Mouse (Mus musculus): ENCODE measurements around the gene Ptgds. TPM values are rescaled to one million over a fixed set of nuclear protein-coding genes. Genes with fewer than 3 reads are reported as not detected.
A peak's percentile ranks its signal among the peaks of the same experiment; 100 is the strongest.

Gene Ptgds
- total RNA-seq (2021): 100 to 1,000 TPM; 572 to 608 TPM
- long read RNA-seq, transcript Ptgds-201 (7 exons, 901 nt): major isoform, 138 of 210 reads
- long read RNA-seq, transcript Ptgds-203 (7 exons, 775 nt): minor isoform, 26 of 210 reads
- long read RNA-seq, transcript Ptgds-205 (5 exons, 1,327 nt): minor isoform, 11 of 210 reads
- long read RNA-seq, partial matches to known transcripts: 28 of 210 reads
- long read RNA-seq, other reads (novel, unspliced or antisense): 4 of 210 reads

- DNase-seq (ENCODE audit: low spot score in 2 of 2): no peak
Measured at GRCm38 (mm10) chr2:25469969-25470368, at the start of gene Ptgds. Ptgds (minus strand) TSS chr2:25470046.

DNA sequence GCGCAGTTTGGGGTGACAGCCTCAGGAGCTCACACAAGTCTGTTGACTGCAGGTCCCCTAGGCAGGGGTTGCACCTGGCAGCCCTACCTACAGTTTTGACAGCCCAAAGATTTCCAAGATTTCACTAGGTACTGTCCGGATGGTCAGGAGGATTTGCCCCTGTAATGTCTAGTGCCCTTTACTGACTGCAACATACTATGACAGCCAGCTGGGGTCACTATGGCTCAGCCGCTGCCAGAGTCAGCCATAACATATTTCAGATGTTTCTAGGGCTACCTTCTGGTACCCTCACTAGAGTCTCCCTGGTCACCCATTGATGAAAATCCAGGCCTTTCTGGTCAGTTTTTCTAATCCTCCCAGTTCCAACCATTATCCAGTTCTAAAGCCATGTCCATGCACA lies 40.1 kb upstream of the Ptgds start:
- no peak for DNase-seq (ENCODE audit: low spot score in 2 of 2)

DNA sequence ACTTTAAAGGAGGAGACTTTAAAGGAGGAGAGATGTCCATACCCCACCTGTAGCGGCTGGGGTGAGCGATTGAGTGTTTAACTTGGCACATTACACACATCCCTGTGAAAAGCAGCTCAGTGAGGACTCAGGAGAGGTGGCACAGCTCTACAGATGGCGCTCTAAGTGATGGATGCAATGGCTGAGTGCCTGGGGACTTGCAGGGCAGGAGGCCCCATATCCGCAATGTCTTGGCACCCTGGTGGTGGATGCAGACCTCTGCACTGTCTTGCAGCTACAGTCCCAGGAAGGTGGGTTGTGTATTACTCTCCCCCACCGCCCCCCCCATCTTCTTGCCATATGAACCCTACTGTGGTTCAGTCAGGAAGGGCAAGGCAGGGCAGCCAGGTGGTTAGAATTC lies 37.1 kb upstream of the Ptgds start:
- DNase-seq (ENCODE audit: low spot score in 2 of 2): no peak

- no peak for DNase-seq (ENCODE audit: low spot score in 2 of 2)
Measured at GRCm38 (mm10) chr2:25505860-25506259, 36.0 kb upstream of the Ptgds start.

GRCm38 (mm10) chr2:25505000-25505399 lies 35.2 kb upstream of the Ptgds start:
- no peak for DNase-seq (ENCODE audit: low spot score in 2 of 2)

DNA sequence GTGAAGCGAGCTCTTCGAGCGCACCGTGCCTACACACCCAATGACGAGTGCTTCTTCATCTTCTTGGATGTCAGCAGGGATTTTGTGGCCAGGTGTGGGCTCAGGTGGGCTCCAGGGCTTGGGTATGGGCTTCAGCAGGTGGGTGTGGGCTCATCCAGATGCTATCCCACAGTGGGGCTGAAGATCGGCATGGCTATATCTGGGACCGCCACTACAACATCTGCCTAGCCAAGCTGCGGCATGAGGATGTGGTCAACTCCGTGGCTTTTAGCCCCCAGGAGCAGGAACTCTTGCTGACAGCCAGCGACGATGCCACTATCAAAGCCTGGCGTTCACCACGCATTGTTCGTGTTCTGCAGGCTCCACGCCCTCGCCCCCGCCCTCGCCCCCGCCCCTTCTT lies 34.7 kb upstream of the Ptgds start:
- DNase-seq (ENCODE audit: low spot score in 2 of 2): no peak

DNA sequence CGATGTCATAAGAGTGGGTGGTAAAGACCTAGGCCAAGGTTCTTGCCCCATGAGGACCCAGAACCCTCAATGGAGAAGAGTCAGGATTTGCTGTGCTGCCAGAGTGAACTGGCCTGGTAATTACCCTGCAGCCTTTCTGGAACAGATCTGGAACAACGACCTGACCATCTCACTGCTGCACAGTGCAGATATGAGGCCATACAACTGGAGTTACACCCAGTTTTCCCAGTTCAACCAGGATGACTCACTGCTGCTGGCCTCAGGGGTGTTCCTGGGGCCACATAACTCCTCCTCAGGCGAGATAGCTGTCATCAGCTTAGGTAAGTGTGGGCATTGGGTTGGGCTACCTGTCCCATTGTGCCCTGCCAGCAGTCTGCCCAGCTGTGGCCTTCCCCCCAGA lies 32.9 kb upstream of the Ptgds start:
- DNase-seq (ENCODE audit: low spot score in 2 of 2): no peak

DNA sequence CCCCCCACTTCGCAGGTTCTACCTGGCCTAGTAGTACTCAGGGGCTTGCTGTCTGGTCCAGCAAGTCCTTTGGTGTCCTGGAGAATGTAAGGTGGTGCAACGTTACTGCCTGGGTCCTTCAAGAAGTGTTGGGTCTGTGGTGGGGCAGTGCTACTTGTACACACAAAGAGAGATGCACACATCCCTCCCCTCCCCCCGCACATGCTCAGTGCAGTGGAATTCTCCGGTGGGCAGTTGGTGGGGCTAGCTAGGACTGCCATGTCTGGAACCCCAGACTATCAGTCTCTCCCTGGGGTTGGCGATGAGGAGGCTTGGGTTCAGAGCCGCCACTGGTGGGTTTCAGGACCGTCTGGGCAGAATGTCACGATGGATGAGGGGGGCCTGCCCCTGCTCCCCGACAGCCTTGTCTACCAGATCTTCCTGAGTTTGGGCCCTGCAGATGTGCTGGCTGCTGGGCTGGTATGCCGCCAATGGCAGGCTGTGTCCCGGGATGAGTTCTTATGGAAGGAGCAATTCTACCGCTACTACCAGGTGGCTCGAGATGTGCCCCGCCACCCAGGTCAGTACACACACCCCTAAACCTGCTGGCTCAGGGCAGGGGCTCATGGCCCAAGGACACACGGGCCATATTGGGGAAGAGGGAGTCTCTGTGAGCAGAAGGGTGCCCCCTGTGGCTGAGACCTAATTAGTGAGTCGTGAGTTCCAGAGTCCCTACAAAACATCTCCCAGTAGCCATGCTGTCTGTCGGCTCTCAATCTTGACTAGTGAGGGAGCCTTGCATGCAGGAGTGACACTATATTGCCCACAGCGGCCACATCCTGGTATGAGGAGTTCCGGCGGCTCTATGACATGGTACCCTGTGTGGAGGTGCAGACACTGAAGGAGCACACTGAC lies 32.0 kb upstream of the Ptgds start, which contains the start of gene C8g:
TSS of gene C8g (minus strand) at position 127 of the 894 bp plus-strand sequence.
- DNase-seq (ENCODE audit: low spot score in 2 of 2): no peak

DNA sequence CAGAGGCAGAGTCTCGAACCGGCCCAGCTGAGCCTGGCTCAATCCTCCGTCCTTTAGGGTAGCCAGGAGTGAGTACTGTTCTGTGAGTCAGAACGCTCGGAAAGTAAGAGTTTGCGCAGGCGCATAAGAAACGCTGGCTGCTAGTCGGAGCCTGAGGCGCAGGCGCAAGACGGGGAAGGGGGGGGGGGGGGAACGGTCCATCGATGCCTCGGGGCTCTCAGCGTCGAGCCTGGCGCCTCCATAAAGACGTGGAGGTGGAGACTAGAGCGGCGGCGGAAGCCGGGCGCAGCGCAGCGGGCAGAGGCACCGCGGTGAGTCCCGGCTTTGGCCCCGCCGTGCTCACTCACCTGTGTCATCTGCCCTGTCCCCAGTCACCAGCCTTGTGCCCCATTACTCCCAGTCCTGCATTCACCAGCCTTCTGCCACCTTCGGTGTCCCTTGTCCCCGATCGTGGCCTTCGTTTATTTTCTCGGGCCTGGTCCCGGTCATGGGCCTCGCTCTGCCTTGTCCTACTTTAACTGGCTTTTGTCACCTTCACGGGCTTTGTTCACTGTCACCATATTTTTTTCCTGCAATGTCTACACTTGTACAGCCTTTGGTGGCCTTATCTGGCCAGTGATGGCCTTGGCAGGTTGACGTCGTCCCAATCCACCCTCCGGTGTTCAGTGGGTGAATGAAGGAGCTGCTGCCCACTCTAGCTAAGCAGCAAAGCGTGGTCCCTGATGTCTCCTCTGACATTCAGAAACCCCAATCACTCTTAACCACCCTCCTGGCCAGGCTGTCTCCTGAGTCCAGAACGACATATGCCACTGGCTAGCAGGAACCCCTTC lies 30.9 kb upstream of the Ptgds start, which contains the start of gene Fbxw5:
TSS of gene Fbxw5 (plus strand) at position 175 of the 830 bp plus-strand sequence.
- peak; percentile 69 to 90 for DNase-seq (ENCODE audit: low spot score in 2 of 2)

- DNase-seq (ENCODE audit: low spot score in 2 of 2): peak in 1 of 2 experiments; percentile 26
Measured at GRCm38 (mm10) chr2:25500071-25500575, 30.3 kb upstream of the Ptgds start.

DNA sequence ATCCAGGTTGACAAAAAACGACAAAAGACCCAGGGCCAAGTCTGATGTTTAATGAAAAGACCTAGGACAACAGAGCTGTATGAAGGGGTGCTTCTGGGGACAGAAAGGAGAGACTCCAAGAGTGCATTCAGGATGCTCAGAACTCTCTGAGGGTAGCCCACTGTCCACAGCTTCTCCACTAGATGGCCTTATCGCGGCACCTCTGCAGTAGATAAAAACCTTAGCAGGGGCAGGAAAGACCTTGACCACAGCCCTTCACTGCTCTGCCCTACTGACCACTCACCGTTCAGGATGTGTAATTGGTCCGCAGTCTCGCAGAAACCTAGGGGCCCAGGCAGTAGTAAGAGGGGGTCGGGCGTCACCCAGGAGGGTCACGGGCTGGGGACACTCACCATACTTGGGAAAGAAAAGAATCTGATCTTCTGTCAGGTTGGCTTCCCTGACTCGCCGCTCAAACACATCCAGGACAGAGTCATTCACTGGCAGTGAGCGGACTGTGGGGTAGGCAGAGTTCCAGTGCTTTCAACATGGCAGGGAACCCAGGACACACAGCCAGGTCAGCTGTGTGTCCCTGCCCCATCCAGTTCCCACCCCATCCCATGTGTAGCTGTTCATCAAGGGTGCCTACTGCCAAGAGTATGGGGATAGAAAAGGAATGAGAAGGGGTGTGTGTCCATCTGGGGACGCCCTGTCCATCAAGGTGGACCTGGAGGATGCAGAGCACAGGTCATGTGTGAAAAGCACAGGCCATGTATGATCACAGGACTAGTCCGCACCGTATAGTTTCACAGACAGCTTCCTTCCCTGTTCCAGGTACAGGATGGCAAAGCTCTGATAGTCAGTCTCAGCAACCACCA lies 29.0 kb upstream of the Ptgds start:
- DNase-seq (ENCODE audit: low spot score in 2 of 2): no peak

GRCm38 (mm10) chr2:25497846-25498575 lies 28.2 kb upstream of the Ptgds start:
- DNase-seq (ENCODE audit: low spot score in 2 of 2): no peak

DNA sequence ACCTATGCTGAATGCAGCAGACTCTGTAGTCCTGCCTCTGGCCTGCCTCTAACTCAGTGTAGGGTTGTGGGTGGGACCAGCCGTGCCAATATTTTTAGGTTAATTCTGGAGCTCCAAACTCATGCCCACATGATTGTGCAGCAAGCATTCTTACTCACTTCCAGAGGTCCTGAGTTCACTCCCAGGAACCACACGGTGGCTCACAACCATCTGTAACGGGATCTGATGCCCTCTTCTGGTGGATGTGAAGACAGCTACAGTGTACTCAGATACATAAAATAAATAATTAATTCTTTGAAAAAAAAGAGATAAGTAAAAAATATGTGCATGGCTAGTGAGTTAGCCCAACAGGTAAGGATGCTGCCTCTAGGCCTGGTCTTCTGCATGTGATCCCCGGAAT lies 26.6 kb upstream of the Ptgds start:
- peak in 1 of 2 experiments; percentile 47 for DNase-seq (ENCODE audit: low spot score in 2 of 2)

DNA sequence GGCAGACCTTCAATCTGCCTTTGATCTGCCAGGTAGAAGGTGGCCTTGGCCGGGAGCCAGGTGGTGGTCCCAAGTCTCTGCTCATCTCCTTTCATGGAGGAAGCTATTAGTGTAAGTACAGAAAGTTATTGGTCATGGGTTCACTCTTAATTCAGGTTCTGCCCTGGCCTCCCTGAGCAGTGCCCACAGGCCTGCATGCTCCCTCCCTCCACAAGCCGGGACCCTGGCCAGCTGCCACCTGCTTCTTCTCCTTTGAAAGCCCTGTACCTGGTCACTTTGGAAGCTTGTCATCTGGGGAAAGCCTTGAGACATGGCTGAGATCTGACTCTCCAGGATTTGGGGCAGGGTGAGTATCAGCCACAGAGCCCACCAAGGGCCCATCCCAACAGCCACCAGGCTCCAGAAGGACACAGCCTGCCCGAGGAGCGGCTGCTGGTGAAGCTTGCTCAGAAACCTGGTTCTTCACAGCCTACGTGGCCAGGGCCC lies 23.7 kb upstream of the Ptgds start, which contains the start of gene Lcn12:
TSS of gene Lcn12 (minus strand) at position 436 of the 486 bp plus-strand sequence.
- DNase-seq (ENCODE audit: low spot score in 2 of 2): no peak

GRCm38 (mm10) chr2:25492988-25493387 lies 23.1 kb upstream of the Ptgds start:
- no peak for DNase-seq (ENCODE audit: low spot score in 2 of 2)

DNA sequence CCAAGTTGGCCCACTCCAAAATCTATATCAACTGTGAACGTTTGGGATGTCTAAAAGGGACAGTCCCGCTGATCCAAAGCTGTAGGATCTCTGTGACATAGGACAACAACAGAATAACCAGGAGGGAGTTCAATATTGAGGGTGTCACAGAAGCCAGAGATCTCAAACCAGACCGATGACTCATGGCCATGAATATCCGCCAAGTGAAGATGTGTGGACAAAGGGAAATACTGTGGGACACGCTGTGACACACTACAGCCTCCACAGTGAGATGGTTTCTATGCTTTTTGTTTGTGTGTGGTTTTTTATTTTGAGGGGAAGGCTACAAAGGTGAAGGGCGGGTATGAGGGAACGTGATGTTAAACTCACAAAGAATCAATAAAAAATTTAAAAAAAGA lies 18.8 kb upstream of the Ptgds start:
- DNase-seq (ENCODE audit: low spot score in 2 of 2): no peak

- no peak for DNase-seq (ENCODE audit: low spot score in 2 of 2)
Measured at GRCm38 (mm10) chr2:25487965-25488670, 18.3 kb upstream of the Ptgds start.

- DNase-seq (ENCODE audit: low spot score in 2 of 2): no peak
Measured at GRCm38 (mm10) chr2:25484901-25485647, 15.2 kb upstream of the Ptgds start.

Measured in layer of hippocampus, adult 18-20 months (tissue).